Mouse (Mus musculus): ENCODE results near the gene Ndufa11. TPM values are rescaled to one million over a fixed set of nuclear protein-coding genes. Genes with fewer than 3 reads are reported as not detected.
A peak's percentile ranks its signal among the peaks of the same experiment; 100 is the strongest.

Gene Ndufa11
- polyA plus RNA-seq, 1 experiment: 907 TPM

DNA sequence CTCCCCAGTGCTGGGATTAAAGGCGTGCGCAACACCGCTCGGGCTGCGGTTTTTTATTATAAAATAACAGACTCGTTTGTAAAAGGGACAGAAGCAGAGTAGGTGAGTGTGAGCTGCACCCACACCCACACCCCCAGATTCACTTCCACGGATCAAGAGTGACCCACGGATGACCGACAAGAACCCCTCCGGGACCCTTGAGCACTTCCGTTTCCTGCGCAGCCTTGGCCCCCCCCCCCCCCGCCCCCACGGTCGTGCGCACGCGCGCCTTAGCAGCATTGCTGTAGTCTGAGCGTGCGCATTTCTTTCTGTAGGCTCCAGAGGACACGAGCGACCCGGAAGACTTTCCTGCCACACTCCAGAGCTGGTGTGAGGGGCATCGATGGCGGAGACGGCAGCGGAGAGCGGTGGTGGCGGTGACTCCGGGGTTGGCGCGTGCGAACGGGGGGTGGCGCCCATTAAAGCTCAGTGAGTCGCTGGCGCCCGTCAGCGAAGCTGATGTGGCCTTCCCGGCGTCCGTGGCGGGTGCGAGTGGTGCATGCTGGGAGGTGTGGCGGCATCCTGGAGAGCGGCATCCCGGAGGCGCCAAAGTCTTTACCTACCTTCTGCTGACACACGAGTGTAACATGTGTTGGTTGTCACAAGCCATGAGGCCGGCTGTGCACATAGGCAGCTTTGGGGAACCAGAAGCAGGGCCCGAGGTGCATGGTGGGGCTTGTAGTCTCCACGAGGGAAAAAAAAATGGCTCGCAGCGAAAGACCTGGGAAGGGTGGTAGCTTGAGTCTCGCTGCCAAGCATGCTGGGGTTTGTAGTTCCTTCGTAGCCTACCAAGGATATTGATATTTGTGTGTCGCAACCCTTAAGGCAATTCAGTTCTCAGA, 47.1 kb downstream of the Ndufa11 start, which contains the start of gene Dus3l:
TSS of gene Dus3l (plus strand) at position 284 of the 881 bp plus-strand sequence.
- Histone ChIP-seq H3K36me3 (ENCODE audit: control insufficient read depth, insufficient read depth, low read length) (no peaks in the 10 kb centered on the region), H3K4me1 (ENCODE audit: control insufficient read depth, insufficient read depth, low read length) (peaks cover 21% of the 10 kb centered on the region; the same call in 1 of the 2 replicates), H3K27me3 (replicated peaks; ENCODE audit: control insufficient read depth, insufficient read depth, low read length) (no peaks in the 10 kb centered on the region), H3K4me3 (ENCODE audit: insufficient read depth, low read depth, low read length) (peak within 1 kb of the TSS; percentile 93), H3K27ac (ENCODE audit: insufficient read depth, low read depth, low read length) (peak within 1 kb of the TSS; percentile 99)
- WGBS: 1% methylated on average over 57 of the region's 58 CpGs
- no peak for TF ChIP-seq CTCF (conservative IDR thresholded peaks at IDR 0.05; ENCODE audit: insufficient read depth, insufficient read length, low read depth, low read length)
- TF ChIP-seq POLR2A (IDR thresholded peaks at IDR 0.05; ENCODE audit: low read depth, low read length): peak; percentile 51
- DNase-seq: peak; percentile 94

DNA sequence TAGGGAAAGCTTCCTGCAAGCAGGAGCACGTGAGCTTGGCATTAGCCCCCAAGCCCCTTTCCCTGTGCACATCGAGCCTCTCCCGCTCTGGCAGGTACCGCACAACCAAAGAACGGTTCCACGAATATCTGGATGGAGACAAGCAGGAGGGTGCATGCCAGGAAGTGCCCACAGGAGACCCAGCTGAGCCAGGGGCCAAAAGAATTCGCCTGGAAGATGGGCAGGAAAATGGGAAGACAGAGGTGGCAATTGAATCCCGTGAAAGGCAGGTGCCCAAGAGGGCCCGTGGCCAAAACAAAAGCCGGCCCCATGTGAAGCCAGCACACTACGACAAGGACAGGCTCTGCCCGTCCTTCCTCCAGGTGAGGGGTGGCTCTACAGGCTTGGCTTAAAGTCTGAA, 47.9 kb downstream of the Ndufa11 start:
- TF ChIP-seq POLR2A (IDR thresholded peaks at IDR 0.05; ENCODE audit: low read depth, low read length): no peak
- TF ChIP-seq CTCF (conservative IDR thresholded peaks at IDR 0.05; ENCODE audit: insufficient read depth, insufficient read length, low read depth, low read length): no peak
- H3K27ac ChIP-seq (ENCODE audit: insufficient read depth, low read depth, low read length): 0 out of 2 replicates have a peak overlapping the region, but pooled peaks have one; percentile 5
- H3K4me1 ChIP-seq (ENCODE audit: control insufficient read depth, insufficient read depth, low read length): peaks cover 21% of the 10 kb centered on the region; the same call in 1 of the 2 replicates
- DNase-seq: no peak
- WGBS: 42% methylated on average over 12 of the region's 12 CpGs
- peak overlapping the region; percentile 93 for H3K4me3 ChIP-seq (ENCODE audit: insufficient read depth, low read depth, low read length)
- H3K36me3 ChIP-seq (ENCODE audit: control insufficient read depth, insufficient read depth, low read length): no peaks in the 10 kb centered on the region
- H3K27me3 ChIP-seq (replicated peaks; ENCODE audit: control insufficient read depth, insufficient read depth, low read length): no peaks in the 10 kb centered on the region

DNA sequence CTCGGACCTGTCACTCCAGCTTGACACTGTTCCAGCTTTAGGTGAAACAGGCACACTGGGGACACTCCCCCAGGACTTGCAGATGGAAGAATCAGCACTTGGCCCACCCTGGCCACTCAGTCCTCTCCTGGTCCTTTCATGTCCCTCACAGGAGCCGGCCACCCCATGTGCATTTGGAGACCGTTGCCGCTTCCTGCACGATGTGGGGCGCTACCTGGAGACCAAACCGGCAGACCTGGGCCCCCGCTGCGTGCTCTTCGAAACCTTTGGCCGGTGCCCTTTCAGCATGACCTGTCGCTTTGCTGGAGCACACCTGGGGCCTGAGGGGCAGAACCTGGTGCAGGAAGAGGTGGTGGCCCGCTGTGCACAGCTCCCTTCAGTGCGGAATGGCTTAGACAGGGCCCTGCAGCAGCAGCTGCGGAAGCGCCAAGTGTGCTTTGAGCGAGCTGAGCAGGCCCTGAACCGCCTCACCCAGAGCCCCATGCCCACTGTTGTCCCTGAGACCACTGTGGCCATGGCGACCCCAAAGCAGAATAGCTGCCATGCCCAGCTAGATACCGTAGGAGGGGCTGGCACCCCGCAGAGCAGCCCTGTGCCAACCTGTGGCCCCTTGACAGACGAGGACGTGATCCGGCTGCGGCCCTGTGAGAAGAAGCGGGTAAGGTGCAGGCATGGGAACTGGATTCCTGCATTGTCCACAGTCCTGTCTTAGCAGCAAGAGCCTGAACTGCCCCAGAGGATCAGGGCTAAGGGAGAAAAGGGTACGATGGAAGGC, 49.3 kb downstream of the Ndufa11 start:
- H3K4me1 ChIP-seq (ENCODE audit: control insufficient read depth, insufficient read depth, low read length): peaks cover 16% of the 10 kb centered on the region; the same call in 1 of the 2 replicates
- no peaks in the 10 kb centered on the region for H3K36me3 ChIP-seq (ENCODE audit: control insufficient read depth, insufficient read depth, low read length)
- no peak overlapping the region for H3K4me3 ChIP-seq (ENCODE audit: insufficient read depth, low read depth, low read length)
- 95% methylated on average over 27 of the region's 27 CpGs for WGBS
- TF ChIP-seq CTCF (conservative IDR thresholded peaks at IDR 0.05; ENCODE audit: insufficient read depth, insufficient read length, low read depth, low read length): no peak
- TF ChIP-seq POLR2A (IDR thresholded peaks at IDR 0.05; ENCODE audit: low read depth, low read length): no peak
- H3K27me3 ChIP-seq (replicated peaks; ENCODE audit: control insufficient read depth, insufficient read depth, low read length): no peaks in the 10 kb centered on the region
- H3K27ac ChIP-seq (ENCODE audit: insufficient read depth, low read depth, low read length): no peak overlapping the region
- DNase-seq: no peak

DNA sequence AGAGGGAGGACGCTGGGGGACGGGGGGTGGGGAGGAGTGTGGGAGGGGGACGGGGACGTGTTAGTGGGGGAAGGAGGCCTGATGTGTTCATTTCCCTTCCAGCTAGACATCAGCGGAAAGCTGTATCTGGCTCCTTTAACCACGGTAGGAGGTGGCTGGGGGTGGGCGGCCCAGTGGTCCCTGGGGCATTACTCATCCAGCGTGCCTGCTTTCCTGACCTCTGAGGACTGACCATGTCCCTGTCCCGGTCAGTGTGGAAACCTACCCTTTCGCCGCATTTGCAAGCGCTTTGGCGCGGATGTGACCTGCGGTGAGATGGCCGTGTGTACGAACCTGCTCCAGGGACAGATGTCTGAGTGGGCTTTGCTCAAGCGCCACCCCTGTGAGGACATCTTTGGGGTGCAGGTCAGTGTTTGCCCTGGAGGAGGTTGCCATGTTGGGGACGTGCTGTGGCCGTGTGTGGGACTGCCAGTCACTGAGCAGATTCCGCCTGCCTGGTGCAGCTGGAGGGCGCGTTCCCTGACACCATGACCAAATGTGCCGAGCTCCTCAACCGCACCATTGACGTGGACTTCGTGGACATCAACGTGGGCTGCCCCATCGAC, 50.1 kb downstream of the Ndufa11 start:
- TF ChIP-seq POLR2A (IDR thresholded peaks at IDR 0.05; ENCODE audit: low read depth, low read length) (no peak), CTCF (conservative IDR thresholded peaks at IDR 0.05; ENCODE audit: insufficient read depth, insufficient read length, low read depth, low read length) (no peak)
- peaks cover 13% of the 10 kb centered on the region; the same call in 1 of the 2 replicates for H3K4me1 ChIP-seq (ENCODE audit: control insufficient read depth, insufficient read depth, low read length)
- DNase-seq: no peak
- no peak overlapping the region for H3K4me3 ChIP-seq (ENCODE audit: insufficient read depth, low read depth, low read length)
- H3K36me3 ChIP-seq (ENCODE audit: control insufficient read depth, insufficient read depth, low read length): no peaks in the 10 kb centered on the region
- H3K27me3 ChIP-seq (replicated peaks; ENCODE audit: control insufficient read depth, insufficient read depth, low read length): no peaks in the 10 kb centered on the region
- 95% methylated on average over 29 of the region's 29 CpGs for WGBS
- no peak overlapping the region for H3K27ac ChIP-seq (ENCODE audit: insufficient read depth, low read depth, low read length)

DNA sequence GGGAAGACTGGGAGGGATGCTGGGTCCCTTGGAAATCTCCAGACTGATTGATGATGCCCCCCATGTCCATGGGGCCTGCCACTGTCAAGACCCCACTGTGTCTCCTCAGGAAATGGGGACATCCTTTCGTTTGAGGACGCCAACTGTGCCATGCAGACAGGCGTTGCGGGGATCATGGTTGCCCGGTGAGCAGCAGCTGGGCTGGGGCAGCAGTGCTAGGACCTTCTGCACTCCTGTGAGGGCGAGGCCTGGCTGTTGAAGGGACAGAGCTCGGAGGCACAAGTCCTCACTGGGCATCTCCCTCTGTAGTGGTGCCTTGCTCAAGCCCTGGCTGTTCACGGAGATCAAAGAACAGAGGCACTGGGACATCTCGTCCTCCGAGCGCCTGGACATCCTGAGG, 51.4 kb downstream of the Ndufa11 start:
- DNase-seq: no peak
- Histone ChIP-seq H3K4me3 (ENCODE audit: insufficient read depth, low read depth, low read length) (no peak overlapping the region), H3K27ac (ENCODE audit: insufficient read depth, low read depth, low read length) (no peak overlapping the region), H3K4me1 (ENCODE audit: control insufficient read depth, insufficient read depth, low read length) (peaks cover 4% of the 10 kb centered on the region; the same call in 1 of the 2 replicates), H3K36me3 (ENCODE audit: control insufficient read depth, insufficient read depth, low read length) (no peaks in the 10 kb centered on the region), H3K27me3 (replicated peaks; ENCODE audit: control insufficient read depth, insufficient read depth, low read length) (no peaks in the 10 kb centered on the region)
- 94% methylated on average over 11 of the region's 11 CpGs for WGBS
- TF ChIP-seq CTCF (conservative IDR thresholded peaks at IDR 0.05; ENCODE audit: insufficient read depth, insufficient read length, low read depth, low read length) (no peak), POLR2A (IDR thresholded peaks at IDR 0.05; ENCODE audit: low read depth, low read length) (no peak)

DNA sequence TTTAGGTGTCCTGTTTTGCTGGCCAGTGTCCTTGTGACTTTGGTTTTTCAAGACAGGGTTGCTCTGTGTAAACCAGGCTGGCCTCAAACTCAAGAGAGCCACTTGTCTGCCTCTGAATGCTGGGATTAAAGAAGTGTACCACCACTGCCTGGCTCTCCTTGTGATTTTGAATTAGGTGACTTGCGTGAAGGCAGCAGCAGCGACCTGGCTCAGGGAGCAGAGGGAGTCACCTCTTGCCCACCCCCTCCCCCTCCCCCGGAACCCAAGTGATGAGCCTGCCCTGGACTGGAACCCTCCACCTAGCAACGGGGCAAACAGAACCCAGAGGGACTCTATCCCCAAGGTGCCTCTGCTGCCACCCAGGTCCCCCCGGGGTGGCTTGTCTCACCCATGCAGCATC, 52.4 kb downstream of the Ndufa11 start, which contains the start of gene Prr22:
TSS of gene Prr22 (plus strand) at position 301 of the 400 bp plus-strand sequence.
- Histone ChIP-seq H3K4me3 (ENCODE audit: insufficient read depth, low read depth, low read length) (no peak within 1 kb of the TSS), H3K27me3 (replicated peaks; ENCODE audit: control insufficient read depth, insufficient read depth, low read length) (no peaks in the 10 kb centered on the region), H3K4me1 (ENCODE audit: control insufficient read depth, insufficient read depth, low read length) (no peaks in the 10 kb centered on the region; the same call in 1 of the 2 replicates), H3K27ac (ENCODE audit: insufficient read depth, low read depth, low read length) (no peak within 1 kb of the TSS), H3K36me3 (ENCODE audit: control insufficient read depth, insufficient read depth, low read length) (no peaks in the 10 kb centered on the region)
- 82% methylated on average over 5 of the region's 5 CpGs for WGBS
- TF ChIP-seq CTCF (conservative IDR thresholded peaks at IDR 0.05; ENCODE audit: insufficient read depth, insufficient read length, low read depth, low read length) (no peak), POLR2A (IDR thresholded peaks at IDR 0.05; ENCODE audit: low read depth, low read length) (no peak)
- DNase-seq: no peak

Other genes starting within 250 kb of the Ndufa11 start
- gene Ptprs, start 241.3 kb upstream of the Ndufa11 start, polyA plus RNA-seq (2012; rRNA removed): 38.8 and 48.0 TPM in 2 replicates
- gene Znrf4, start 205.3 kb upstream of the Ndufa11 start, polyA plus RNA-seq (2012; rRNA removed): 0.17 and 0.52 TPM in 2 replicates
- gene Gm20219, start 163.4 kb upstream of the Ndufa11 start, polyA plus RNA-seq (2012; rRNA removed): 1.7 and 2.1 TPM in 2 replicates
- 68.4 and 77.1 TPM in 2 replicates for gene Safb2, start 133.2 kb upstream of the Ndufa11 start, polyA plus RNA-seq (2012; rRNA removed)
- gene Safb, start 132.9 kb upstream of the Ndufa11 start, polyA plus RNA-seq (2012; rRNA removed): 67.6 and 87.0 TPM in 2 replicates
- gene 2410015M20Rik, start 108.0 kb upstream of the Ndufa11 start, polyA plus RNA-seq (2012; rRNA removed): 440 and 549 TPM in 2 replicates
- 1,850 and 1,975 TPM in 2 replicates for gene Rpl36, start 104.4 kb upstream of the Ndufa11 start, polyA plus RNA-seq (2012; rRNA removed)
- 123 and 128 TPM in 2 replicates for gene Lonp1, start 90.9 kb upstream of the Ndufa11 start, polyA plus RNA-seq (2012; rRNA removed)
- gene Catsperd, start 89.6 kb upstream of the Ndufa11 start, polyA plus RNA-seq (2012; rRNA removed): 0.97 and 1.5 TPM in 2 replicates
- 48.7 and 58.8 TPM in 2 replicates for gene Ranbp3, start 44.5 kb upstream of the Ndufa11 start, polyA plus RNA-seq (2012; rRNA removed)
- gene Vmac, start 255 bp downstream of the Ndufa11 start, polyA plus RNA-seq (2012; rRNA removed): 32.8 and 33.0 TPM in 2 replicates
- gene Nrtn, start 39.8 kb downstream of the Ndufa11 start, polyA plus RNA-seq (2012; rRNA removed): 19.2 and 27.1 TPM in 2 replicates
- gene Dus3l, start 47.0 kb downstream of the Ndufa11 start, polyA plus RNA-seq (2012; rRNA removed): 43.6 and 55.2 TPM in 2 replicates
- 1.9 and 2.3 TPM in 2 replicates for gene Prr22, start 52.5 kb downstream of the Ndufa11 start, polyA plus RNA-seq (2012; rRNA removed)
- 4.8 and 6.2 TPM in 2 replicates for gene Rfx2, start 113.2 kb downstream of the Ndufa11 start, polyA plus RNA-seq (2012; rRNA removed)
- 0.05 TPM in 2 replicates for gene Acsbg2, start 156.7 kb downstream of the Ndufa11 start, polyA plus RNA-seq (2012; rRNA removed)
- gene 1700061G19Rik, start 157.7 kb downstream of the Ndufa11 start, polyA plus RNA-seq (2012; rRNA removed): 0.03 and 0.07 TPM in 2 replicates
- 30.1 and 37.9 TPM in 2 replicates for gene Mllt1, start 217.6 kb downstream of the Ndufa11 start, polyA plus RNA-seq (2012; rRNA removed)

Data from kidney, adult 2 months (tissue).